Mouse (Mus musculus) stomach, postnatal 0 days (tissue): ENCODE measurements at regions not wholly inside any gene's neighbourhood (a gene's known extent, or its start where the extent isn't known, plus 50 kb on each side); places are given as distances from the start of the nearest gene placed in this dataset.

Experiments
- CTCF ChIP-seq: IDR thresholded peaks from 2 replicates; pipeline ENCODE4 v1.5.1; 2016; ENCODE audit warnings: antibody characterized with exemption, low read depth, mild to moderate bottlenecking, moderate library complexity
- EP300 ChIP-seq: optimal IDR thresholded peaks from 2 replicates; pipeline ENCODE3; 2016; ENCODE audit warnings: antibody characterized with exemption

- no peak for TF ChIP-seq CTCF
- no peak for TF ChIP-seq EP300
These were observed 130.3 kb upstream of the Twist2 start for GRCm38 (mm10) chr1:91670980-91671379.
